Mouse (Mus musculus) liver, embryonic 18 days (tissue): ENCODE measurements around the gene Flot2. TPM values are rescaled to one million over a fixed set of nuclear protein-coding genes. Genes with fewer than 3 reads are reported as not detected.

Experiments
- polyA plus RNA-seq: library from polyadenylated mRNA; depleted of rRNA; stranded (reverse); fragments of >200 nt; gene quantifications from 2 replicates; pipeline ENCODE4 v1.2.3, GENCODE M21; 2012; rRNA removed

The Flot2 gene
- polyA plus RNA-seq: 22.3 and 27.6 TPM in 2 replicates

GRCm38 (mm10) chr11:78037831-78038752 lies at the start of gene Flot2:
Gene Flot2, plus strand, starts transcription at chr11:78037931.

GRCm38 (mm10) chr11:78031947-78032808 lies 5.6 kb upstream of the Flot2 start, which contains the start of gene Dhrs13:
Gene Dhrs13, plus strand, starts transcription at chr11:78032280.

GRCm38 (mm10) chr11:78079961-78080921 lies 42.5 kb downstream of the Flot2 start, which contains the start of gene Eral1:
Gene Eral1, minus strand, starts transcription at chr11:78080383.

GRCm38 (mm10) chr11:78094504-78095143 lies 56.9 kb downstream of the Flot2 start, which contains the start of gene Fam222b:
Gene Fam222b, plus strand, starts transcription at chr11:78094660.

Other genes with a start within 250 kb of the Flot2 start
- gene Pipox, start 143.8 kb upstream of the Flot2 start, polyA plus RNA-seq: 77.0 and 81.9 TPM in 2 replicates
- 0.02 and 0.06 TPM in 2 replicates for gene Sez6, start 107.1 kb upstream of the Flot2 start, polyA plus RNA-seq
- 14.3 and 19.0 TPM in 2 replicates for gene Phf12, start 55.2 kb upstream of the Flot2 start, polyA plus RNA-seq
- 4.4 TPM in 2 replicates for gene Dhrs13, start 5.7 kb upstream of the Flot2 start, polyA plus RNA-seq
- 10.4 and 11.1 TPM in 2 replicates for gene Eral1, start 42.5 kb downstream of the Flot2 start, polyA plus RNA-seq
- 3.8 and 4.4 TPM in 2 replicates for gene Fam222b, start 56.7 kb downstream of the Flot2 start, polyA plus RNA-seq
- gene Traf4, start 127.7 kb downstream of the Flot2 start, polyA plus RNA-seq: 32.6 and 35.0 TPM in 2 replicates
- gene Nek8, start 138.7 kb downstream of the Flot2 start, polyA plus RNA-seq: 6.8 and 8.0 TPM in 2 replicates
- 61.3 and 70.4 TPM in 2 replicates for gene Tlcd1, start 138.8 kb downstream of the Flot2 start, polyA plus RNA-seq
- 1,152 and 1,264 TPM in 2 replicates for gene Rpl23a, start 145.7 kb downstream of the Flot2 start, polyA plus RNA-seq
- gene Rab34, start 150.5 kb downstream of the Flot2 start, polyA plus RNA-seq: 15.5 and 16.1 TPM in 2 replicates
- gene Proca1, start 155.5 kb downstream of the Flot2 start, polyA plus RNA-seq: 0.53 and 0.73 TPM in 2 replicates
- gene Sdf2, start 207.8 kb downstream of the Flot2 start, polyA plus RNA-seq: 52.2 and 53.7 TPM in 2 replicates
- 5.3 and 6.8 TPM in 2 replicates for gene Supt6, start 208.1 kb downstream of the Flot2 start, polyA plus RNA-seq
- gene 2610507B11Rik, start 223.8 kb downstream of the Flot2 start, polyA plus RNA-seq: 19.5 and 19.6 TPM in 2 replicates